Mouse (Mus musculus): ENCODE measurements around the gene Acsl6. TPM values are rescaled to one million over a fixed set of nuclear protein-coding genes. Genes with fewer than 3 reads are reported as not detected.

The Acsl6 gene
- polyA plus RNA-seq, 1 experiment from 2014 or later = 1.5 TPM

- 16% methylated on average over 6 of the region's 6 CpGs for WGBS
- Histone ChIP-seq H3K9ac (ENCODE audit: low read depth, low read length) (no peak overlapping the region), H3K27ac (ENCODE audit: low read length) (no peak overlapping the region), H3K27me3 (replicated peaks; ENCODE audit: control insufficient read depth, insufficient read depth, low read length) (no peaks in the 10 kb centered on the region), H3K4me3 (ENCODE audit: low read length) (no peak overlapping the region), H3K36me3 (ENCODE audit: control insufficient read depth, insufficient read depth, low read length) (no peaks in the 10 kb centered on the region), H3K9me3 (ENCODE audit: control insufficient read depth, low read length) (no peaks in the 10 kb centered on the region), H3K4me1 (ENCODE audit: control insufficient read depth, insufficient read depth, low read length) (0 out of 2 replicates have a peak, but pooled peaks cover 2% of the 10 kb centered on the region), H3K4me2 (ENCODE audit: low read depth, low read length) (0 out of 2 replicates have a peak overlapping the region, but pooled peaks have one; percentile 85)
- no peak for ATAC-seq
Observed at GRCm38 (mm10) chr11:54303076-54303727, 396 bp upstream of the Acsl6 start.

GRCm38 (mm10) chr11:54304471-54304873, 874 bp downstream of the Acsl6 start:
- Histone ChIP-seq H3K4me3 (ENCODE audit: low read length) (peak overlapping the region; percentile 60), H3K9me3 (ENCODE audit: control insufficient read depth, low read length) (no peaks in the 10 kb centered on the region), H3K27me3 (replicated peaks; ENCODE audit: control insufficient read depth, insufficient read depth, low read length) (no peaks in the 10 kb centered on the region), H3K4me1 (ENCODE audit: control insufficient read depth, insufficient read depth, low read length) (0 out of 2 replicates have a peak, but pooled peaks cover 2% of the 10 kb centered on the region), H3K9ac (ENCODE audit: low read depth, low read length) (peak overlapping the region; percentile 64), H3K36me3 (ENCODE audit: control insufficient read depth, insufficient read depth, low read length) (no peaks in the 10 kb centered on the region), H3K27ac (ENCODE audit: low read length) (no peak overlapping the region), H3K4me2 (ENCODE audit: low read depth, low read length) (peak overlapping the region; percentile 85)
- no peak for ATAC-seq
- WGBS = 9% methylated on average over 7 of the region's 7 CpGs

GRCm38 (mm10) chr11:54305331-54305730, 1.7 kb downstream of the Acsl6 start:
- no peak overlapping the region for H3K4me3 ChIP-seq (ENCODE audit: low read length)
- no peak overlapping the region for H3K4me2 ChIP-seq (ENCODE audit: low read depth, low read length)
- H3K9me3 ChIP-seq (ENCODE audit: control insufficient read depth, low read length) = no peaks in the 10 kb centered on the region
- no peaks in the 10 kb centered on the region for H3K36me3 ChIP-seq (ENCODE audit: control insufficient read depth, insufficient read depth, low read length)
- no peak overlapping the region for H3K9ac ChIP-seq (ENCODE audit: low read depth, low read length)
- no peak for ATAC-seq
- WGBS = 85% methylated on average over 3 of the region's 3 CpGs
- no peak overlapping the region for H3K27ac ChIP-seq (ENCODE audit: low read length)
- 0 out of 2 replicates have a peak, but pooled peaks cover 2% of the 10 kb centered on the region for H3K4me1 ChIP-seq (ENCODE audit: control insufficient read depth, insufficient read depth, low read length)
- no peaks in the 10 kb centered on the region for H3K27me3 ChIP-seq (replicated peaks; ENCODE audit: control insufficient read depth, insufficient read depth, low read length)

GRCm38 (mm10) chr11:54307139-54307816, 3.7 kb downstream of the Acsl6 start:
- peaks cover 6% of the 10 kb centered on the region; the same call in 1 of the 2 replicates for H3K4me1 ChIP-seq (ENCODE audit: control insufficient read depth, insufficient read depth, low read length)
- no peak overlapping the region for H3K27ac ChIP-seq (ENCODE audit: low read length)
- H3K9me3 ChIP-seq (ENCODE audit: control insufficient read depth, low read length) = no peaks in the 10 kb centered on the region
- H3K4me3 ChIP-seq (ENCODE audit: low read length) = no peak overlapping the region
- WGBS = 71% methylated on average over 7 of the region's 7 CpGs
- H3K36me3 ChIP-seq (ENCODE audit: control insufficient read depth, insufficient read depth, low read length) = no peaks in the 10 kb centered on the region
- ATAC-seq = no peak
- no peak overlapping the region for H3K4me2 ChIP-seq (ENCODE audit: low read depth, low read length)
- no peak overlapping the region for H3K9ac ChIP-seq (ENCODE audit: low read depth, low read length)
- no peaks in the 10 kb centered on the region for H3K27me3 ChIP-seq (replicated peaks; ENCODE audit: control insufficient read depth, insufficient read depth, low read length)

- no peak overlapping the region for H3K4me2 ChIP-seq (ENCODE audit: low read depth, low read length)
- no peaks in the 10 kb centered on the region for H3K36me3 ChIP-seq (ENCODE audit: control insufficient read depth, insufficient read depth, low read length)
- H3K9ac ChIP-seq (ENCODE audit: low read depth, low read length) = no peak overlapping the region
- no peak for ATAC-seq
- peaks cover 4% of the 10 kb centered on the region; the same call in 1 of the 2 replicates for H3K4me1 ChIP-seq (ENCODE audit: control insufficient read depth, insufficient read depth, low read length)
- H3K27ac ChIP-seq (ENCODE audit: low read length) = no peak overlapping the region
- no peaks in the 10 kb centered on the region for H3K9me3 ChIP-seq (ENCODE audit: control insufficient read depth, low read length)
- 72% methylated on average over 2 of the region's 2 CpGs for WGBS
- H3K27me3 ChIP-seq (replicated peaks; ENCODE audit: control insufficient read depth, insufficient read depth, low read length) = no peaks in the 10 kb centered on the region
- H3K4me3 ChIP-seq (ENCODE audit: low read length) = no peak overlapping the region
Observed at GRCm38 (mm10) chr11:54310588-54310987, 7.0 kb downstream of the Acsl6 start.

GRCm38 (mm10) chr11:54312021-54312420, 8.4 kb downstream of the Acsl6 start:
- Histone ChIP-seq H3K27ac (ENCODE audit: low read length) (no peak overlapping the region), H3K9me3 (ENCODE audit: control insufficient read depth, low read length) (no peaks in the 10 kb centered on the region), H3K4me3 (ENCODE audit: low read length) (no peak overlapping the region), H3K36me3 (ENCODE audit: control insufficient read depth, insufficient read depth, low read length) (no peaks in the 10 kb centered on the region), H3K4me1 (ENCODE audit: control insufficient read depth, insufficient read depth, low read length) (peaks cover 4% of the 10 kb centered on the region; the same call in 1 of the 2 replicates), H3K27me3 (replicated peaks; ENCODE audit: control insufficient read depth, insufficient read depth, low read length) (no peaks in the 10 kb centered on the region), H3K9ac (ENCODE audit: low read depth, low read length) (no peak overlapping the region), H3K4me2 (ENCODE audit: low read depth, low read length) (no peak overlapping the region)
- ATAC-seq = 0 out of 2 replicates have a peak, but pooled peaks have one; percentile 44
- 33% methylated on average over 5 of the region's 5 CpGs for WGBS

- 18% methylated on average over 1 of the region's 1 CpGs for WGBS
- H3K27me3 ChIP-seq (replicated peaks; ENCODE audit: control insufficient read depth, insufficient read depth, low read length) = no peaks in the 10 kb centered on the region
- H3K36me3 ChIP-seq (ENCODE audit: control insufficient read depth, insufficient read depth, low read length) = no peaks in the 10 kb centered on the region
- H3K4me1 ChIP-seq (ENCODE audit: control insufficient read depth, insufficient read depth, low read length) = peaks cover 4% of the 10 kb centered on the region; the same call in 1 of the 2 replicates
- H3K27ac ChIP-seq (ENCODE audit: low read length) = no peak overlapping the region
- no peak for ATAC-seq
- H3K4me2 ChIP-seq (ENCODE audit: low read depth, low read length) = no peak overlapping the region
- H3K9me3 ChIP-seq (ENCODE audit: control insufficient read depth, low read length) = no peaks in the 10 kb centered on the region
- H3K4me3 ChIP-seq (ENCODE audit: low read length) = no peak overlapping the region
- no peak overlapping the region for H3K9ac ChIP-seq (ENCODE audit: low read depth, low read length)
Observed at GRCm38 (mm10) chr11:54312603-54313002, 9.0 kb downstream of the Acsl6 start.

GRCm38 (mm10) chr11:54313391-54314360, 10.1 kb downstream of the Acsl6 start:
- no peaks in the 10 kb centered on the region for H3K36me3 ChIP-seq (ENCODE audit: control insufficient read depth, insufficient read depth, low read length)
- no peak overlapping the region for H3K9ac ChIP-seq (ENCODE audit: low read depth, low read length)
- H3K27me3 ChIP-seq (replicated peaks; ENCODE audit: control insufficient read depth, insufficient read depth, low read length) = no peaks in the 10 kb centered on the region
- H3K4me3 ChIP-seq (ENCODE audit: low read length) = no peak overlapping the region
- H3K4me1 ChIP-seq (ENCODE audit: control insufficient read depth, insufficient read depth, low read length) = peaks cover 4% of the 10 kb centered on the region; the same call in 1 of the 2 replicates
- ATAC-seq = no peak
- no peaks in the 10 kb centered on the region for H3K9me3 ChIP-seq (ENCODE audit: control insufficient read depth, low read length)
- no peak overlapping the region for H3K4me2 ChIP-seq (ENCODE audit: low read depth, low read length)
- H3K27ac ChIP-seq (ENCODE audit: low read length) = no peak overlapping the region
- 76% methylated on average over 7 of the region's 7 CpGs for WGBS

- H3K27me3 ChIP-seq (replicated peaks; ENCODE audit: control insufficient read depth, insufficient read depth, low read length) = no peaks in the 10 kb centered on the region
- H3K9me3 ChIP-seq (ENCODE audit: control insufficient read depth, low read length) = no peaks in the 10 kb centered on the region
- no peak overlapping the region for H3K27ac ChIP-seq (ENCODE audit: low read length)
- ATAC-seq = no peak
- WGBS = 22% methylated on average over 3 of the region's 3 CpGs
- H3K4me3 ChIP-seq (ENCODE audit: low read length) = no peak overlapping the region
- H3K4me2 ChIP-seq (ENCODE audit: low read depth, low read length) = no peak overlapping the region
- H3K9ac ChIP-seq (ENCODE audit: low read depth, low read length) = no peak overlapping the region
- peaks cover 4% of the 10 kb centered on the region; the same call in 1 of the 2 replicates for H3K4me1 ChIP-seq (ENCODE audit: control insufficient read depth, insufficient read depth, low read length)
- H3K36me3 ChIP-seq (ENCODE audit: control insufficient read depth, insufficient read depth, low read length) = no peaks in the 10 kb centered on the region
Observed at GRCm38 (mm10) chr11:54314740-54315139, 11.1 kb downstream of the Acsl6 start.
